Mouse (Mus musculus): ENCODE data around the gene Exo5.

- no peak for TF ChIP-seq CTCF (IDR thresholded peaks at IDR 0.05; ENCODE audit: borderline replicate concordance, control insufficient read depth, extremely low read depth, insufficient read depth, low read length, poor library complexity)
- no peak for TF ChIP-seq POLR2A (IDR thresholded peaks at IDR 0.05; ENCODE audit: control insufficient read depth, extremely low read depth, insufficient read depth, low read length, poor library complexity)
Observed at GRCm38 (mm10) chr4:120875961-120876360, 48.9 kb downstream of the Exo5 start.

Data from thymus, adult 2 months (tissue).